Comparison of ENCODE assay signal across 17 mouse cellular contexts in the genomic region with DNA sequence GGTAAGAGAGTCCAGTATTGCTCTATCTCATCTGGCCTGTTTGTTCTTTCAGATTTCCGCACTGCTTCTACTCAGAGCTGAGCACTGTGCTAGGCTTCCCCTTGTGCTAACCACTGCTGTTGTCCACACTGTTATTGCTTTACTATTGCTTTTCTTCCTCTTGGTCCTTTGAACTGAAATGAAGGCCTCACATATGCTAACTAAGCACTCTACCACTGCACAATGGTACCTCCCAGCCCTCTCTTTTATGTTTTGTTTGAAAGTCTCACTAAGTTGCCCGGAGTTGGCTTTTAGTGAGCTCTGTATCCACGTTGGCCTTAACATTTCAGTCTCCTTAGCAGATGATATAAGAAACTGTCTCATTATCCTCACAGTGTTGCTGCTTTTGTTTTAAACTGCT.
A peak's percentile ranks its signal among the peaks of the same experiment; 100 is the strongest.
DNase-seq lines count a peak whose midpoint lies in the region; ATAC-seq and TF ChIP-seq lines count a peak whose summit lies in the region.
"Had no signal": no experiment of that assay in that cellular context is flagged by ENCODE, and none has a peak within 500 bp of the region (broad histone marks: within the 10 kb centered on the region; RNA-seq: fewer than 3 reads in every experiment).

No protein-coding gene starts in this region.

- H3K27me3 ChIP-seq in forebrain, embryonic 16.5 days (replicated peaks; ENCODE audit: control insufficient read depth, insufficient read depth, low read length): no peaks in the 10 kb centered on the region
- H3K27me3 ChIP-seq: embryonic facial prominence, embryonic 12.5 days; forebrain, embryonic 13.5 days; forebrain, embryonic 15.5 days had no signal

- H3K9me3 ChIP-seq in ES-E14 (ENCODE audit: control insufficient read depth, insufficient read depth, low read depth, low read length): no peaks in the 10 kb centered on the region
- H3K9me3 ChIP-seq in forebrain, embryonic 16.5 days (ENCODE audit: control insufficient read depth, low read length): no peaks in the 10 kb centered on the region
- H3K9me3 ChIP-seq: embryonic facial prominence, embryonic 10.5 days; embryonic facial prominence, embryonic 12.5 days; forebrain, embryonic 13.5 days; forebrain, embryonic 15.5 days had no signal

- in situ Hi-C loops in ES-E14 (cut with MboI; ENCODE audit: low sequenced_read_pairs in 2 of 2, unreplicated experiment in 2 of 2): no loop called here

- H3K36me3 ChIP-seq in ES-E14 (ENCODE audit: control insufficient read depth, insufficient read depth, low read length, poor library complexity, severe bottlenecking): no peaks in the 10 kb centered on the region
- H3K36me3 ChIP-seq in forebrain, embryonic 16.5 days (ENCODE audit: control insufficient read depth, insufficient read depth): no peaks in the 10 kb centered on the region
- H3K36me3 ChIP-seq: embryonic facial prominence, embryonic 10.5 days; embryonic facial prominence, embryonic 12.5 days; forebrain, embryonic 15.5 days had no signal

- no peak overlapping the region for H3K4me2 ChIP-seq in forebrain, embryonic 16.5 days (ENCODE audit: low read length)
- H3K4me2 ChIP-seq: embryonic facial prominence, embryonic 12.5 days; forebrain, embryonic 13.5 days; forebrain, embryonic 15.5 days had no signal

- TF ChIP-seq CTCF in gastrocnemius, adult 2 months (IDR thresholded peaks at IDR 0.05): no peak

- no peak for ATAC-seq in forebrain, embryonic 16.5 days
- ATAC-seq: activated CD4-positive, CD25-positive, alpha-beta regulatory T cell, adult 4 months; forebrain, embryonic 13.5 days; forebrain, embryonic 15.5 days had no signal

- no peaks in the 10 kb centered on the region for H3K4me1 ChIP-seq in ES-E14 (ENCODE audit: control insufficient read depth in 2 of 2, insufficient read depth in 2 of 2, low read length in 2 of 2, poor library complexity in 1 of 2)
- no peaks in the 10 kb centered on the region for H3K4me1 ChIP-seq in forebrain, embryonic 16.5 days (replicated peaks; ENCODE audit: control insufficient read depth, insufficient read depth, low read length)
- H3K4me1 ChIP-seq: embryonic facial prominence, embryonic 10.5 days; embryonic facial prominence, embryonic 12.5 days; forebrain, embryonic 13.5 days; forebrain, embryonic 15.5 days had no signal

- 23% methylated on average over 3 of the region's 3 CpGs for WGBS in forebrain, embryonic 16.5 days

- H3K9ac ChIP-seq in ES-E14 (ENCODE audit: insufficient read depth, low read depth, low read length, poor library complexity, severe bottlenecking): no peak overlapping the region
- H3K9ac ChIP-seq in forebrain, embryonic 16.5 days (replicated peaks; ENCODE audit: low read depth, low read length): no peak overlapping the region
- H3K9ac ChIP-seq: embryonic facial prominence, embryonic 12.5 days; forebrain, embryonic 13.5 days; forebrain, embryonic 15.5 days had no signal

- intact Hi-C loops in gastrocnemius, adult 2 months (cut with DNase I): no loop called here

- no peak overlapping the region for H3K27ac ChIP-seq in ES-E14 (ENCODE audit: insufficient read depth, low read depth, low read length, poor library complexity, severe bottlenecking)
- no peak overlapping the region for H3K27ac ChIP-seq in forebrain, embryonic 16.5 days (ENCODE audit: low read length)
- H3K27ac ChIP-seq in gastrocnemius, adult 2 months: no peak overlapping the region
- H3K27ac ChIP-seq: embryonic facial prominence, embryonic 10.5 days; embryonic facial prominence, embryonic 12.5 days; forebrain, embryonic 13.5 days; forebrain, embryonic 15.5 days had no signal

- no peak overlapping the region for H3K4me3 ChIP-seq in ES-E14 (ENCODE audit: insufficient read depth in 1 of 2, low read depth in 1 of 2, low read length in 2 of 2, poor library complexity in 1 of 2, severe bottlenecking in 1 of 2)
- no peak overlapping the region for H3K4me3 ChIP-seq in forebrain, embryonic 16.5 days (replicated peaks; ENCODE audit: low read length)
- H3K4me3 ChIP-seq in gastrocnemius, adult 2 months: no peak overlapping the region
- H3K4me3 ChIP-seq: embryonic facial prominence, embryonic 10.5 days; embryonic facial prominence, embryonic 12.5 days; forebrain, embryonic 13.5 days; forebrain, embryonic 15.5 days had no signal

- DNase-seq in ES-E14 (ENCODE audit: low read depth, low spot score): peak; percentile 47
- peak; percentile 40 for DNase-seq in WW6 (ENCODE audit: low read depth, low spot score)
- DNase-seq in gastrocnemius, adult 2 months: no peak
- DNase-seq in layer of hippocampus, postnatal 14 days (ENCODE audit: low spot score in 2 of 2): no peak
- DNase-seq: adrenal gland, adult 8-10 months; adrenal gland, postnatal 14 days; adrenal gland, postnatal 36 days; cerebellum, adult 11-12 months; cerebellum, adult 9-10 months; cerebellum, postnatal 10 days; cerebellum, postnatal 25 days had no signal

TF ChIP-seq in ES-E14, 5 proteins besides CTCF, POLR2A, EP300 and RAD21:
- TF ChIP-seq CHD2 (IDR thresholded peaks at IDR 0.05; ENCODE audit: low read depth, low read length) (no peak), ZC3H11A (IDR thresholded peaks at IDR 0.05; ENCODE audit: borderline replicate concordance, low read depth, low read length) (no peak), HCFC1 (IDR thresholded peaks at IDR 0.05; ENCODE audit: borderline replicate concordance, insufficient read depth, low read length) (no peak), ZNF384 (IDR thresholded peaks at IDR 0.05; ENCODE audit: low read depth, low read length) (no peak), MAFK (IDR thresholded peaks at IDR 0.05; ENCODE audit: insufficient read depth, low read depth, low read length) (no peak)
TF ChIP-seq in ES-E14: peak in this region for 0.

Comparison
In these comparisons a context has a peak if more than half of its experiments do, and no peak if none do; other contexts are left out.
1. DNase-seq: peak in ES-E14 (single experiment) and WW6 (single experiment); none in gastrocnemius, adult 2 months (single experiment) and layer of hippocampus, postnatal 14 days (0 of 2).